Mouse (Mus musculus) liver, embryonic 11.5 days (tissue): ENCODE results near the gene Nmu. TPM values are rescaled to one million over a fixed set of nuclear protein-coding genes. Genes with fewer than 3 reads are reported as not detected.
A peak's percentile ranks its signal among the peaks of the same experiment; 100 is the strongest.

Experiments used
- ATAC-seq: fragments of 200-750 bp; cut with Nextera tagmentation; replicated peaks from 2 replicates; pipeline ENCODE4 v1.8.0; 2017; ENCODE audit warnings: moderate number of reproducible peaks, mild to moderate bottlenecking, moderate TSS enrichment, moderate library complexity; ENCODE audit not compliant: low FRiP score
- DNase-seq: peaks from one replicate; pipeline ENCODE4 v3.0.0-alpha.2; 2017; ENCODE audit warnings: low spot score
- H3K27ac ChIP-seq: fragments of 300-500 bp; sonication (generic); 2 replicates; pipeline ENCODE4 v1.5.1; 2014; ENCODE audit warnings: mild to moderate bottlenecking, low read depth, low read length, control low read depth
- H3K27me3 ChIP-seq: fragments of 300-500 bp; sonication (generic); replicated peaks from 2 replicates; pipeline ENCODE4 v1.6.1; 2014; ENCODE audit warnings: low read length, mixed read lengths; ENCODE audit not compliant: control insufficient read depth, insufficient read depth
- H3K36me3 ChIP-seq: fragments of 300-500 bp; sonication (generic); 2 replicates; pipeline ENCODE4 v1.6.1; 2014; ENCODE audit warnings: mild to moderate bottlenecking, low read length, moderate library complexity, mixed read lengths; ENCODE audit not compliant: control insufficient read depth, insufficient read depth
- H3K4me1 ChIP-seq: fragments of 300-500 bp; sonication (generic); replicated peaks from 2 replicates; pipeline ENCODE4 v1.6.1; 2014; ENCODE audit warnings: low read length, mixed read lengths; ENCODE audit not compliant: control insufficient read depth, insufficient read depth
- H3K4me2 ChIP-seq: fragments of 300-500 bp; sonication (generic); 2 replicates; pipeline ENCODE4 v1.6.1; 2014; ENCODE audit warnings: mild to moderate bottlenecking, control low read depth, moderate library complexity
- H3K4me3 ChIP-seq: fragments of 300-500 bp; sonication (generic); 2 replicates; pipeline ENCODE4 v1.5.1; 2014; ENCODE audit warnings: low read depth, low read length, control low read depth
- H3K9ac ChIP-seq: fragments of 300-500 bp; sonication (generic); 2 replicates; pipeline ENCODE4 v1.6.1; 2014; ENCODE audit warnings: low read depth, low read length, control low read depth
- H3K9me3 ChIP-seq: fragments of 300-500 bp; sonication (generic); 2 replicates; pipeline ENCODE4 v1.6.1; 2016; ENCODE audit warnings: low read length, inconsistent platforms, mixed read lengths; ENCODE audit not compliant: control insufficient read depth
- WGBS: fragments of 180-500 bp; shearing (Covaris S2); extraction: QIAGEN DNeasy Blood & Tissue Kit; methylation state at CpG from one replicate; pipeline ENCODE4 v1.1.7; 2014; 5-methylcytosine and 5-hydroxymethylcytosine counted together
- polyA plus RNA-seq: library from polyadenylated mRNA; unstranded; fragments of >200 nt; fragmentation: Nextera tagmentation; extraction: Ambion mirVana; gene quantifications from 2 replicates; pipeline ENCODE4 v1.2.1, GENCODE M21; 2014

Nmu gene
- polyA plus RNA-seq, 1 experiment from 2014 or later: not detected

DNA sequence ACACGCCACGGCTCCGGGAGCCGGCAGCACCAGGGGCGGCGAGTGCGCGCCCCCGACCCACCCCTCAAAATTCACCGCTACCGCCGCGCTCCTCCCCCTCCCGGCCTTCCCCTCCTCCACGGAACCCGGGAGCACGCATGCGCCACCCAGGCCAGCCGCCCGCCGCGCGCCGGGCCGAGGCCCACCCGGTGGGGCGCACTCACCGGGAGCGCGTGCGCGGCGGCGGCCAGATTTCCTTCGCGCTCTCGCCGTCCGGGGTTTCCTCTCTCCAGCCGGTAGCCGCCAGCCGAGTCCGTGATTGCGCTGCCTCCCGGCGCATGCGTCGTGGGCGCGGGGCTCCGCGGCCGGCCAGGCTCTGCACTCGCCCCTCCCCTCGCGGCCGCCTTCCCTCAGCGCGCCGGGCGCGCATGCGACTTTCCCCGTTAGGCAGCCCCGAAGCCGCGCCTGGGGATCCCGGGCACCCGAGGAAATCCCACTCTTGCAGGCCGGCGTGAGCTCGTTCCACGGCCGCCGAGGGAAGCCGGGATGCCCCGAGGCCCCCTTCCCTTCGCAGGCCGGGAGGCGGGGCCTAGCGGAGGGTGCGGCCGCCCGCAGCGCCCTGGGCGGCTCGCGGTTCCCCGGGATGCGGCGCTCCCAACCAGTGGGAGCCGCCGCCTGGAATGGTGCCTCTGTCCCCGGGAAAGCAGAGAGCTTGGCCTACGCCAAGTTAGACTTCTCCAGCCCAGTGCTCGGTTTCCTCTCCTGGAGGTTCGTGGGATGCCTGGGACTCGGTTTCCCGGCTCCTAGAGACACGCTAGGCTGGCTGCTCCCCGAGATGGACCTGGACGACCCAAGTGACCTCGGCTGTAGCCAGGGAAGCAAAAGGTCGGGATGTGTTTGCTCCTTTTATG is 58.9 kb downstream of the Nmu start, which contains the start of gene Clock:
Gene Clock, minus strand, starts transcription at position 341 of the 890 bp plus-strand sequence.
- Histone ChIP-seq H3K27ac (peak within 1 kb of the TSS; percentile 84), H3K4me1 (peaks cover 3% of the 10 kb centered on the region; the same call in 1 of the 2 replicates)
- under 1% methylated on average over 70 of the region's 104 CpGs for WGBS

DNA sequence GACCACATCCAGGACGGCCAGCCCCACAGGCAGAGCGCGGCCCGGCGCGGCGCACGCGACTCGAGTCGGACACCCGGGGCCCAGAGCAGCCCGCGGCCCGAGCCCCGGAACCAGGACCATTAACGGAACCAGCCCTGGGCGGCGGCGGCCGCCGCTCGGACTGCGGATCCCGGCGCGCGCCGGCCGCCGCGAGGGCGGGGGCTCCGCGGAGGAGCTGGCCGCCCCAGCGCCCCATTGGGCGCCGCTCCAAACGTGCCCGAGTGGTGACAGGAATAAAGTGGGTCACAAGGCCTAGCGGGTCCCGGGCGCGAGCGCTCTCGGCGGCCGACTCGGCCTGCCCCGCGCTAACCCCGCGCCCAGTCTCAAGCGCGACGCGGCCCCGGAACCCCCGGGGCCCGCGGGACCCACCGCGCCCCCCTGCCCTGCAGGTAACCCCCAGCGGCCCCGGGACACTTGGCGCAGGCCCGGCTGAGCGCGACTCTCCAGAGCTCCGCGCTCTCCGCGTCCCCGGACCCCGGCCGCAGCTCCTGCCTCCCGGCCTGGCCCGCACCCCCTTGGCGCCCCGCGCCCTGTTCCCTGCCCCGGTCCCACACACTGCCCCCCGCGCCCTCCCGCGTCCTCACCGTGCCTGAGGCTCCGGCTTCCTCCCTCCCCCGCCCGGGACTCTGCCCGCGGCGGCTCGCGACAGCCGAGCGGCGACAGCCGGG is 59.7 kb downstream of the Nmu start:
- peak; percentile 84 for ATAC-seq
- H3K4me3 ChIP-seq: peak overlapping the region; percentile 96
- H3K9me3 ChIP-seq: no peaks in the 10 kb centered on the region
- peak overlapping the region; percentile 84 for H3K27ac ChIP-seq
- H3K9ac ChIP-seq: peak overlapping the region; percentile 88
- H3K4me2 ChIP-seq: peak overlapping the region; percentile 97
- peaks cover 3% of the 10 kb centered on the region; the same call in 1 of the 2 replicates for H3K4me1 ChIP-seq
- no peaks in the 10 kb centered on the region for H3K27me3 ChIP-seq
- WGBS: under 1% methylated on average over 70 of the region's 100 CpGs
- peak; percentile 82 for DNase-seq
- H3K36me3 ChIP-seq: no peaks in the 10 kb centered on the region

More for the DNA sequence above, 58.9 kb downstream of the Nmu start, which contains the start of gene Clock:
- peak; percentile 85 for DNase-seq
- peak within 1 kb of the TSS; percentile 88 for H3K9ac ChIP-seq
- H3K9me3 ChIP-seq: no peaks in the 10 kb centered on the region
- no peaks in the 10 kb centered on the region for H3K27me3 ChIP-seq
- peak; percentile 76 for ATAC-seq
- H3K36me3 ChIP-seq: no peaks in the 10 kb centered on the region
- H3K4me2 ChIP-seq: peak within 1 kb of the TSS; percentile 97
- H3K4me3 ChIP-seq: peak within 1 kb of the TSS; percentile 96

DNA sequence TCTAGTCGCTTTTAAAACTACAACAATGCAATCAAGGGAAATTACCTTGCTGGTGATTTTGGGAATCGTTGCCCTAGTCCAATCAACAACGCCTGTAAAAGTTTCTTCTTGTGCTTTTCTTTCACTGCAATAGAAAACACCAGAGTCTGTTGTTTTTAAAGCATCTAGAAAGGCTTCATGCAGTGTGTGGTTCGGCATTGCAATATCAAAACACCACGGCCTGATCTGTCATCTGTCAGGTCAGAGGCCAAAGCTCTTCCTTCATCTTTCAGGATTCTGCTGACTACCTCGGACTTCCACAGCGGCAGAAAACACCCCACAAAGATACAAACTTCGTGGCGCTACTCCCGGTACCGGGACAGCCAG is 60.2 kb downstream of the Nmu start:
- H3K4me3 ChIP-seq: peak overlapping the region; percentile 96
- H3K27ac ChIP-seq: peak overlapping the region; percentile 84; the same call in 1 of the 2 replicates
- no peaks in the 10 kb centered on the region for H3K36me3 ChIP-seq
- H3K4me2 ChIP-seq: peak overlapping the region; percentile 97
- H3K4me1 ChIP-seq: peaks cover 3% of the 10 kb centered on the region; the same call in 1 of the 2 replicates
- H3K9ac ChIP-seq: peak overlapping the region; percentile 88
- 8% methylated on average over 11 of the region's 11 CpGs for WGBS
- 0 out of 2 replicates have a peak, but pooled peaks have one; percentile 1 for ATAC-seq
- DNase-seq: no peak
- H3K27me3 ChIP-seq: no peaks in the 10 kb centered on the region
- H3K9me3 ChIP-seq: no peaks in the 10 kb centered on the region

DNA sequence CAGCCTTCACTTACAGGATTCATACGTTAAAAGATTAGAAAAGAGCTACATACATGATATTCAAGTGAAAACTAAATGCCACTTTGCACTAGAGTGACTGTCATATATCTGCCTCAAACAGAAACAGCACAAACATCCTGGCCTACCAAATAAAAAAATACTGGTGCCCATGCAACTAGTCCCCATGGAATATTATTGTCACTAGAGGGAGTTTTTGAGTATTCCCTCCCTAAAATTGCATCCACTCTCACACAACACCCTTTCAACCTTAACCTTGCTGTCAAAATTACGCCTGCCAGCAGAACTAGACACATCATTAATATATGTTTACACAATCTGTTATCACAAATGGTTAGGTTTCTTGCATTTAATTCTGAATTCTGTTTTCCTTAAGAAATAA is 61.6 kb downstream of the Nmu start:
- Histone ChIP-seq H3K9ac (no peak overlapping the region), H3K4me3 (no peak overlapping the region), H3K27me3 (no peaks in the 10 kb centered on the region), H3K4me2 (no peak overlapping the region), H3K36me3 (no peaks in the 10 kb centered on the region), H3K4me1 (peaks cover 3% of the 10 kb centered on the region; the same call in 1 of the 2 replicates), H3K9me3 (no peaks in the 10 kb centered on the region), H3K27ac (no peak overlapping the region)
- WGBS: 86% methylated on average over 2 of the region's 2 CpGs
- no peak for DNase-seq
- ATAC-seq: no peak

DNA sequence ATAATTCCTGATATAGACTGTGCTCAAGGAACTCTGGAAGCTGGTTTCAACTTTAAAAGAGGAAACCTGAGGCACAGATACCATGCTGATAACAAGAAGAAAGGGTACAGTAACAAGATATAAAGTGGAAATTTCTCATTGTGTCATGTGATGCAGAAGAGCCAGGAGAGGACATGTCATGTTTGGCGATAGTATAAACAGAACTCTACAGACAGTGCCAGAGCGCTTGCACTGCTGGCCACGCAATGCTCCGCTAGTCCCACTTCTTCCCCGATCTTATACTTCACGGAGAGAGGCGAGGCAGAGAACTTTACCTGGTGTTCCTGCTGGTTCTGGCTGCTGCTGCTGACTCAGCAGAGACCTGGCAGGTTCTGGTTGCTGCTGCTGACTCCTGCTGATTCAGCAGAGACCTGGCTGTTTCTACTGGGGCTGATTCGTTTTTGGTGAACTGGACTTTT is 74.3 kb downstream of the Nmu start:
- Histone ChIP-seq H3K27me3 (no peaks in the 10 kb centered on the region), H3K9ac (no peak overlapping the region), H3K4me3 (no peak overlapping the region), H3K36me3 (no peaks in the 10 kb centered on the region), H3K27ac (no peak overlapping the region), H3K4me1 (0 out of 2 replicates have a peak, but pooled peaks cover 3% of the 10 kb centered on the region), H3K9me3 (no peaks in the 10 kb centered on the region), H3K4me2 (no peak overlapping the region)
- 82% methylated on average over 8 of the region's 8 CpGs for WGBS
- DNase-seq (no peak), ATAC-seq (no peak)

DNA sequence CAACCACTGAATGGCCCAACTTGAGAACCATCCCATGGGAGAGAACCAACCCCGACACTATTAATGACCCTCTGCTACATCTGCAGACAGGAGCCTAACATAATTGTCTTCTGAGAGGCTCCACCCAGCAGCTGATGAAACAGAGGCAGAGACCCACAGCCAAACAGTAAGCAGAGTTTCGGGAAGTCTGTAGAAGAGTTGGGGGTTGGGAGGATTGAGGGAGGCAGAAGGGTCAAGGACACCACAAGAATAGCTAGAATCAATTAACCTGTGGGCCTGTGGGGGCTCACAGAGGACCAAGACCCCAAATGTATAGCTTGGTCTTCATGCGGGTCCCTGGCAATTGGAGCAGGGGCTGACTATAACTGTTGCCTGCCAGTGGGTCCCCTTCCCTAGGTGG is 75.3 kb downstream of the Nmu start:
- Histone ChIP-seq H3K36me3 (no peaks in the 10 kb centered on the region), H3K27ac (no peak overlapping the region), H3K4me2 (no peak overlapping the region), H3K9ac (no peak overlapping the region), H3K9me3 (no peaks in the 10 kb centered on the region), H3K27me3 (no peaks in the 10 kb centered on the region), H3K4me3 (no peak overlapping the region), H3K4me1 (0 out of 2 replicates have a peak, but pooled peaks cover 6% of the 10 kb centered on the region)
- DNase-seq (no peak), ATAC-seq (no peak)
- WGBS: 82% methylated on average over 3 of the region's 3 CpGs

DNA sequence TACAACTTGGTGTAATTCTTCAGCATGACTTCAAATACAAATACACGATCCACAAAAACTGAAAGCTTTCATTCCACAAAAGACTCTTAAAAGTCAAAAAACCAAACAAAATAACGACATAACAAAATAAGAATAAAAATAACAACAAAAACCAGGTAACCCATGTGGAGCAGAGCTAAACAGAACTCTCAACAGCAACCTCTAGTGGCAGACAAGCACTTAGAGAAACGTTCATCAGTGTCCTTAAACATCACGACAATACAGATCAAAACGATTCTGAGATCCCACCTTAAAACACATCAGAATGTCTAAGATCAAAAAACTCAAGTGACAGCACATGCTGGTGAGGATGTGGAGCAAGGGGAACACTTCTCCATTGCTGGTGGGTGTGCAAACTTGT is 76.5 kb downstream of the Nmu start:
- ATAC-seq: no peak
- 74% methylated on average over 5 of the region's 5 CpGs for WGBS
- H3K4me2 ChIP-seq: no peak overlapping the region
- no peaks in the 10 kb centered on the region for H3K9me3 ChIP-seq
- H3K4me1 ChIP-seq: 0 out of 2 replicates have a peak, but pooled peaks cover 6% of the 10 kb centered on the region
- H3K4me3 ChIP-seq: no peak overlapping the region
- H3K27me3 ChIP-seq: no peaks in the 10 kb centered on the region
- H3K27ac ChIP-seq: no peak overlapping the region
- H3K36me3 ChIP-seq: no peaks in the 10 kb centered on the region
- DNase-seq: no peak
- H3K9ac ChIP-seq: no peak overlapping the region

DNA sequence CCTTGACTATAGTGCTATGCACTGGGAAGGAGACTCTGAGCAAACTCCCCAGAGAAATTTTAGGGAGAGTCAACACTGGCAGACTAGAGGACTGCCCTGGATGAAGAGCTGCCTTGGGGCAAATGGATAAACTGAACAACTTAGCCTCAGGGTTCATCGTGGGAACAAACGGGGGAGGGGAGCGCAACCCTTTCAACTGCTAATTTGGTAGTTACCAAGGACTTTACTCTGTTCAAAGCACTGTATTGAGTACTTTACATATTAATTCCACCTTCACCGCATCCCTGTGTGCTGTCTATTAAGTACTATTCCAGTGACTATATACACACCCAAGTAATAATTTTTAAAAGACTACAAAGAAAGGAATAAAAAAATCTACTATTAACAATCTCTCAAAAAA is 77.9 kb downstream of the Nmu start:
- Histone ChIP-seq H3K4me1 (0 out of 2 replicates have a peak, but pooled peaks cover 6% of the 10 kb centered on the region), H3K9ac (no peak overlapping the region), H3K36me3 (no peaks in the 10 kb centered on the region), H3K4me3 (no peak overlapping the region), H3K27me3 (no peaks in the 10 kb centered on the region), H3K27ac (no peak overlapping the region), H3K4me2 (no peak overlapping the region), H3K9me3 (no peaks in the 10 kb centered on the region)
- WGBS: 77% methylated on average over 4 of the region's 4 CpGs
- DNase-seq (no peak), ATAC-seq (no peak)
